Mouse (Mus musculus): ENCODE measurements around the gene Sh3gl2. TPM values are rescaled to one million over a fixed set of nuclear protein-coding genes. Genes with fewer than 3 reads are reported as not detected.

The Sh3gl2 gene
- polyA plus RNA-seq, 1 experiment from 2014 or later = 104 TPM

GRCm38 (mm10) chr4:85326052-85326451 is 121.1 kb downstream of the Sh3gl2 start:
- Histone ChIP-seq H3K9me3 (ENCODE audit: control insufficient read depth, low read length) (no peaks in the 10 kb centered on the region), H3K9ac (replicated peaks; ENCODE audit: low read depth, low read length) (no peak overlapping the region), H3K4me3 (replicated peaks; ENCODE audit: low read length) (no peak overlapping the region), H3K36me3 (ENCODE audit: control insufficient read depth, insufficient read depth) (no peaks in the 10 kb centered on the region), H3K4me2 (ENCODE audit: low read length) (no peak overlapping the region), H3K4me1 (replicated peaks; ENCODE audit: control insufficient read depth, insufficient read depth, low read length) (no peaks in the 10 kb centered on the region), H3K27ac (ENCODE audit: low read length) (peak overlapping the region; percentile 9), H3K27me3 (replicated peaks; ENCODE audit: control insufficient read depth, insufficient read depth, low read length) (no peaks in the 10 kb centered on the region)
- WGBS = 91% methylated on average over 1 of the region's 1 CpGs
- ATAC-seq = no peak

DNA sequence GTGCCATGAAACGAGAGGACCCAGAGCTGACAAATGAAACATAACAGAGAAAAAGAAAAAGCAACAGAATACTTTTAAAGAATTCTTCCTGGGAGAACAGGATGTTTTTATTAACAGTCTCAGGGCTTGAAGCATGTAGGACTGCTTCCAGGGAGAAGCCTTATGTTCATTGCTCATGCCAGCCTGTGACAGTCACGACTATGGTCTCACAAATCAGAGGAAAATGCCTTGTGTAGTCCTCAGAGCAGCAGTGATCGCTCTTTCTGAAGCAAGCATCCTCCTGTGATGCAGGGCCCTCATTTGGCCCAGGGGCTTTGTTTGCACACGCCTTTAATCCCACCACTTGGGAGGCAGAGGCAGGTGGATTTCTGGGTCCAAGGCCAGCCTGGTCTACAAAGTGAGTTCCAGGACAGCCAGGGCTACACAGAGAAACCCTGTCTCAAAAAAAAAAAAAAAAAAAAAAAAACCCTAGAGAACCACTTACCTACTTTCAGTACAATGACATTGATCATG is 129.8 kb downstream of the Sh3gl2 start:
- Histone ChIP-seq H3K4me3 (replicated peaks; ENCODE audit: low read length) (no peak overlapping the region), H3K9ac (replicated peaks; ENCODE audit: low read depth, low read length) (no peak overlapping the region), H3K36me3 (ENCODE audit: control insufficient read depth, insufficient read depth) (no peaks in the 10 kb centered on the region), H3K27me3 (replicated peaks; ENCODE audit: control insufficient read depth, insufficient read depth, low read length) (no peaks in the 10 kb centered on the region), H3K4me2 (ENCODE audit: low read length) (no peak overlapping the region), H3K27ac (ENCODE audit: low read length) (peak overlapping the region; percentile 5), H3K4me1 (replicated peaks; ENCODE audit: control insufficient read depth, insufficient read depth, low read length) (no peaks in the 10 kb centered on the region), H3K9me3 (ENCODE audit: control insufficient read depth, low read length) (no peaks in the 10 kb centered on the region)
- peak; percentile 84 for ATAC-seq
- WGBS = 73% methylated on average over 4 of the region's 4 CpGs

GRCm38 (mm10) chr4:85336356-85336755 is 131.4 kb downstream of the Sh3gl2 start:
- no peak for ATAC-seq

DNA sequence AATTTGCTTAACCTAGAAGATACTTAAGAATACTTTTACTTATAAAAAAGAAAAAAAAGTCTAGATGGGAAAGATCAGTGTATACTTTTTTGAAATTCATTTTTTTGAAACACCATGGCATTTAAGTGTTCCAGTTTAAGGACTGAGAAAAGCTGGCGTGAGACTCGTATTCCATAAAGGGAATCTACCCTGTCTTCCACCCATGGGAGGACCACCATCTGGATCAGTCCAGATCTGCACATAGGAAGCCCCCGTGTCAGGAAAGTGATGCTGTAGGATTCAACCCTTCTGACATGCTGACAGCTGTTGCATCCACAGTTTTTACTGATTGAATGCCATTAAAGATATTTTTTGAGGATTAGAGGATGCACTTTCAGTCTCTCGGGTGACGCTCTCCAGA is 134.2 kb downstream of the Sh3gl2 start:
- H3K9me3 ChIP-seq (ENCODE audit: control insufficient read depth, low read length) = no peaks in the 10 kb centered on the region
- 83% methylated on average over 5 of the region's 5 CpGs for WGBS

More at GRCm38 (mm10) chr4:85336356-85336755, 131.4 kb downstream of the Sh3gl2 start:
- H3K4me3 ChIP-seq (replicated peaks; ENCODE audit: low read length) = no peak overlapping the region
- H3K4me1 ChIP-seq (replicated peaks; ENCODE audit: control insufficient read depth, insufficient read depth, low read length) = no peaks in the 10 kb centered on the region
- H3K27ac ChIP-seq (ENCODE audit: low read length) = no peak overlapping the region
- H3K36me3 ChIP-seq (ENCODE audit: control insufficient read depth, insufficient read depth) = no peaks in the 10 kb centered on the region
- no peaks in the 10 kb centered on the region for H3K27me3 ChIP-seq (replicated peaks; ENCODE audit: control insufficient read depth, insufficient read depth, low read length)
- H3K9me3 ChIP-seq (ENCODE audit: control insufficient read depth, low read length) = no peaks in the 10 kb centered on the region
- H3K4me2 ChIP-seq (ENCODE audit: low read length) = no peak overlapping the region
- H3K9ac ChIP-seq (replicated peaks; ENCODE audit: low read depth, low read length) = no peak overlapping the region

DNA sequence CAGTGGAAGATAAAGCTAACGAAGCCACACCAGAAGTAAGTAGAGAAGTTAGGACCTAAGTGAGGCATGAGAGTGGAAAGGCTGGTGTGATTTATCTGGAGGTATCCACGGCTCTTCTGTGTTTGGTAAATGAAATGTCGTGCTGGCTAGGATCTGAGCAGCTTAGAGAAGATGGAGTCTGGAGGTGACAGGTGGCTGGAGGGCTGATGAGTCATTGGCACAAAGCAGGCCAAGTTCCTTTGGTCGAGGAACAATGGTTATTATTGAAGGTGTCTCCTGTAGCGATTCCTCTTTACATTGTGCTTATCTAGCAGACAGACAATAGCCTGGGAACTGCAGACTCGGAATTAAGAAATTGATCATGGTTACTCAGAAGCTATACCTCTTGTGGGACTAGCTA is 135.8 kb downstream of the Sh3gl2 start:
- Histone ChIP-seq H3K4me2 (ENCODE audit: low read length) (no peak overlapping the region), H3K4me3 (replicated peaks; ENCODE audit: low read length) (no peak overlapping the region), H3K9ac (replicated peaks; ENCODE audit: low read depth, low read length) (no peak overlapping the region), H3K36me3 (ENCODE audit: control insufficient read depth, insufficient read depth) (no peaks in the 10 kb centered on the region), H3K9me3 (ENCODE audit: control insufficient read depth, low read length) (no peaks in the 10 kb centered on the region), H3K4me1 (replicated peaks; ENCODE audit: control insufficient read depth, insufficient read depth, low read length) (no peaks in the 10 kb centered on the region), H3K27ac (ENCODE audit: low read length) (no peak overlapping the region), H3K27me3 (replicated peaks; ENCODE audit: control insufficient read depth, insufficient read depth, low read length) (no peaks in the 10 kb centered on the region)
- ATAC-seq = no peak
- WGBS = 63% methylated on average over 6 of the region's 6 CpGs

More for the DNA sequence above, 134.2 kb downstream of the Sh3gl2 start:
- Histone ChIP-seq H3K27ac (ENCODE audit: low read length) (no peak overlapping the region), H3K36me3 (ENCODE audit: control insufficient read depth, insufficient read depth) (no peaks in the 10 kb centered on the region), H3K9ac (replicated peaks; ENCODE audit: low read depth, low read length) (no peak overlapping the region), H3K4me1 (replicated peaks; ENCODE audit: control insufficient read depth, insufficient read depth, low read length) (no peaks in the 10 kb centered on the region), H3K4me2 (ENCODE audit: low read length) (no peak overlapping the region), H3K4me3 (replicated peaks; ENCODE audit: low read length) (no peak overlapping the region), H3K27me3 (replicated peaks; ENCODE audit: control insufficient read depth, insufficient read depth, low read length) (no peaks in the 10 kb centered on the region)
- ATAC-seq = no peak

DNA sequence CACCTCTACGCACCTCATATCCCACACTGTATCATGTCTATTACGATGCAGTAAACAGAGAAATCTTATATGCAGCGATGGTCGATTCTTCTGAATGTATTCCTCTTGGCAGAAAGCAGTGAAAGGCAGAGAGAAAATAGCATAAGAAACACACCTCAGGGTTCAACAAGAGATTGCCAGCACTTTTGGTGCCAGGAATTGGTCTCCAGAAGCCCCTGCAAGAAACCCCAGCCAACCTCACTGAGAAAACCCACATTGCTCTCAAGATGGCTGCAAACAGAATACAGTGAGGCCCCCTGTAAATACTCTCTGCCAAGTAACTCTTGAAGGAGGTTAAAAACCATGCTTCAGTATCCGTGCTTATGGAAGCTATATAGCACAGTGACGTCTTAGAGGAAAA is 141.0 kb downstream of the Sh3gl2 start:
- Histone ChIP-seq H3K27me3 (replicated peaks; ENCODE audit: control insufficient read depth, insufficient read depth, low read length) (no peaks in the 10 kb centered on the region), H3K4me3 (replicated peaks; ENCODE audit: low read length) (no peak overlapping the region), H3K9me3 (ENCODE audit: control insufficient read depth, low read length) (no peaks in the 10 kb centered on the region), H3K9ac (replicated peaks; ENCODE audit: low read depth, low read length) (no peak overlapping the region), H3K4me1 (replicated peaks; ENCODE audit: control insufficient read depth, insufficient read depth, low read length) (peaks cover 5% of the 10 kb centered on the region; the same call in 1 of the 2 replicates), H3K27ac (ENCODE audit: low read length) (peak overlapping the region; percentile 42; the same call in 1 of the 2 replicates), H3K4me2 (ENCODE audit: low read length) (no peak overlapping the region), H3K36me3 (ENCODE audit: control insufficient read depth, insufficient read depth) (no peaks in the 10 kb centered on the region)
- ATAC-seq = peak; percentile 47; the same call in 1 of the 2 replicates
- 70% methylated on average over 6 of the region's 6 CpGs for WGBS

DNA sequence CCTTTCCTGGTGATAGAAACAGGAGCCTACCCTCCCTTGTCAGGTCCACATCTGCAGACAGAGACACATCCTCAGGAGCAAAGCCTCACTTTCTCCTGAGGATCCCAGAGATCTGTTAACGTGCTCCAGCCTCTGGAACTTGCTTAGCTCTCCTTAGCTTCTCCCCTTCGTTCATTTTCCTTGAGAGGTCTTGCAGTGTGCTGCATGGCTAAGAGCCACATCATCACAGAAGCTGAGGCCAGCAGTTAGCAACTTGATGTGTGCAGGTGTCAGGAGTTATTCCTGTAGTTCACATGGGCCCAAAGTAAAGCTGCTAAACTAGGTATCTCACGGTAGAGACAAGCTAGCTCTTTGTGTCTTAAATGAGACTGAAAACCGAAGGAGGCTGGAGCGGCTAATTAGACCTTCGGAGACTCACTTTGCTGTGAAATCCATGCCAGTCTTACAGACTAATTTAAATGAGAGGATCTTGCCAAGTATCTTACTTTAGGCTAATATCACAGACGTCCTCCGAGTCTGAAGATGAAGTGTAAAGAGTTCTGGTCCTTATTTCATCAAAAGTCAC is 143.2 kb downstream of the Sh3gl2 start:
- Histone ChIP-seq H3K9me3 (ENCODE audit: control insufficient read depth, low read length) (no peaks in the 10 kb centered on the region), H3K27ac (ENCODE audit: low read length) (no peak overlapping the region; the same call in 1 of the 2 replicates), H3K36me3 (ENCODE audit: control insufficient read depth, insufficient read depth) (no peaks in the 10 kb centered on the region), H3K9ac (replicated peaks; ENCODE audit: low read depth, low read length) (no peak overlapping the region), H3K4me3 (replicated peaks; ENCODE audit: low read length) (no peak overlapping the region), H3K4me2 (ENCODE audit: low read length) (no peak overlapping the region), H3K4me1 (replicated peaks; ENCODE audit: control insufficient read depth, insufficient read depth, low read length) (peaks cover 5% of the 10 kb centered on the region; the same call in 1 of the 2 replicates), H3K27me3 (replicated peaks; ENCODE audit: control insufficient read depth, insufficient read depth, low read length) (no peaks in the 10 kb centered on the region)
- 33% methylated on average over 8 of the region's 8 CpGs for WGBS
- 0 out of 2 replicates have a peak, but pooled peaks have one; percentile 26 for ATAC-seq

DNA sequence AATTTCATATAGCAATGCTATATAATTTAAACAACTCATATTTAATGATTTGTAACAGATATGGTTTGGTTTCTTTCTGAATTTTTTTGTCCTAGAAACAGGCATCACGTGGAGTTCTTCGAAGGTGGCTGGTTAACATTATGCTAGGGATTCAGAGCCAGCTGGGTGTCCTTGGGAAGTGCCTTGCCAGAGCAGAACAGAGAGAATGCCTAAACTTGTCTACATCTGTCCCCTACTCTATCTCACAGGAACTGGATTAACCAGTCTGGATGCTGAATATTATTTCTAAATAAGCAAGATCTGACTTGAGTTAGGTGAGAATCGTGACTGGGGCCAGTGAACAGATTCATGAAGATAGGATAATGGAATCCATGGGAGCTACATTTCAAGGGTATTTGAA is 157.7 kb downstream of the Sh3gl2 start:
- Histone ChIP-seq H3K27ac (ENCODE audit: low read length) (no peak overlapping the region), H3K9ac (replicated peaks; ENCODE audit: low read depth, low read length) (no peak overlapping the region), H3K36me3 (ENCODE audit: control insufficient read depth, insufficient read depth) (no peaks in the 10 kb centered on the region), H3K4me2 (ENCODE audit: low read length) (no peak overlapping the region), H3K4me3 (replicated peaks; ENCODE audit: low read length) (no peak overlapping the region), H3K27me3 (replicated peaks; ENCODE audit: control insufficient read depth, insufficient read depth, low read length) (no peaks in the 10 kb centered on the region), H3K4me1 (replicated peaks; ENCODE audit: control insufficient read depth, insufficient read depth, low read length) (no peaks in the 10 kb centered on the region), H3K9me3 (ENCODE audit: control insufficient read depth, low read length) (no peaks in the 10 kb centered on the region)
- 82% methylated on average over 3 of the region's 3 CpGs for WGBS
- ATAC-seq = no peak

DNA sequence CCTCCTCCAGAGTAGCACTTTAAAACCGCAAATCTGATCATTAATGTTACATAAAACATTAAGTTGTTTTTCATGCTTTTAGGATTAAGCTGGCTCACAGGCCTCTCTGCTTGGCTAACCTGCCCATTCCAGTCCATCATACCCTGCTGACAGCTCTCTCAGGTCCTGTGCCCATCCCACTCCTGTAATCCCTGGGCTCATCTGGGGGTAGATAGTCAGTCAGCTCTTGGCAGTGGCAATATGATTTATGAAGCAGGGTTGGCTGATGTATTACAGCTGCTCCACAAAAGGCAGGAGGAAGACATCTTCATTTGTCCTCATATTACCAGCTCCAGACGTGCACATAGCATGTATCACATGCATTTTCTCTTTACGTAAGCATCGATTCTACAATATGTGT is 158.3 kb downstream of the Sh3gl2 start:
- no peaks in the 10 kb centered on the region for H3K36me3 ChIP-seq (ENCODE audit: control insufficient read depth, insufficient read depth)
- 90% methylated on average over 4 of the region's 4 CpGs for WGBS
- ATAC-seq = no peak

More for the DNA sequence above, 158.3 kb downstream of the Sh3gl2 start:
- Histone ChIP-seq H3K4me1 (replicated peaks; ENCODE audit: control insufficient read depth, insufficient read depth, low read length) (no peaks in the 10 kb centered on the region), H3K9ac (replicated peaks; ENCODE audit: low read depth, low read length) (no peak overlapping the region), H3K27ac (ENCODE audit: low read length) (no peak overlapping the region; the same call in 1 of the 2 replicates), H3K4me3 (replicated peaks; ENCODE audit: low read length) (no peak overlapping the region), H3K4me2 (ENCODE audit: low read length) (no peak overlapping the region), H3K9me3 (ENCODE audit: control insufficient read depth, low read length) (no peaks in the 10 kb centered on the region), H3K27me3 (replicated peaks; ENCODE audit: control insufficient read depth, insufficient read depth, low read length) (no peaks in the 10 kb centered on the region)

Measured in forebrain, embryonic 16.5 days (tissue).